Mouse (Mus musculus) hindlimb bud, embryonic 11.5 days (tissue): ENCODE measurements at regions not wholly inside any gene's neighbourhood (a gene's known extent, or its start where the extent isn't known, plus 50 kb on each side); places are given as distances from the start of the nearest gene placed in this dataset.

ENCODE experiments used
- DNase-seq: peaks from one replicate; pipeline ENCODE4 v3.0.0-alpha.2; 2012; ENCODE audit warnings: low read depth, low spot score; ENCODE audit errors: extremely low spot score

DNA sequence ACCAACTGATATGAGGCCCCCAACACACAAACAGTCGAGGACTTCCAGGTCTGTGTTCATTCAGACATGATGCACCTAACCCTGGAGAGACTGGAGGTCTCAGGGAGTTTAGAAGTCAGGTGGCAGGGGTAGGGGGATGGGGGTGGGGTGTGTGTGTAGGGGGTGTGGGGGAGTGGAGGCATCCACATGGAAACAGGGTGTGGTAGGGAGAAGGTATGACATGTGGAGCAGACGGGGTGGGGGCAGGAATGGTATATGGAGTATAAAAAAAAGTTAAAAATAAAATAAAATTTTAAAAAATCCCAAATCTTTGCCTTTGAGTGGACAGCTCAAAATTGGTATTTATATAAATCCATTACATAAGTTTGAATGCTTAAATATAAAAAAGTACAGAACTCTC lies 282.3 kb downstream of the Isl1 start:
- no peak for DNase-seq

GRCm38 (mm10) chr13:116017886-116018285 lies 291.6 kb downstream of the Isl1 start:
- DNase-seq, result no peak

DNA sequence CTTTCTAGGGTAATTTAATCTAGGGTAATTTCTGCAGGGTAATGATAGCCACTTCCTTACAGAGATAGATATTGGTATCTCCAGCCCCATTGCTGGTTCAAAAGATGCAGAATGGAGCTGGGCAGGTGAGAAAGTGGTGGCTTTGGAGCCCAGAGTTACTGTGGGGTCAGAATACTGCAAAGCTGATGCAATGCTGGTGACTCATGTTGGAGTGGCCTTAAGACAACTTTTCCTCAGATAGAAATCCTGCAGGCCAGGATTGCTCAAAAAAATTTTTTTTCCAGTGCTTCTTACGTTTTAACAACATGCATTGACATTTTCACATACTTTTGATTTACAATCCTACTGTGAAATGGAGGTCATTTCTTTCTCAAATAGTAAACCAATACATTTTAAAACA lies 305.8 kb downstream of the Isl1 start:
- no peak for DNase-seq

DNA sequence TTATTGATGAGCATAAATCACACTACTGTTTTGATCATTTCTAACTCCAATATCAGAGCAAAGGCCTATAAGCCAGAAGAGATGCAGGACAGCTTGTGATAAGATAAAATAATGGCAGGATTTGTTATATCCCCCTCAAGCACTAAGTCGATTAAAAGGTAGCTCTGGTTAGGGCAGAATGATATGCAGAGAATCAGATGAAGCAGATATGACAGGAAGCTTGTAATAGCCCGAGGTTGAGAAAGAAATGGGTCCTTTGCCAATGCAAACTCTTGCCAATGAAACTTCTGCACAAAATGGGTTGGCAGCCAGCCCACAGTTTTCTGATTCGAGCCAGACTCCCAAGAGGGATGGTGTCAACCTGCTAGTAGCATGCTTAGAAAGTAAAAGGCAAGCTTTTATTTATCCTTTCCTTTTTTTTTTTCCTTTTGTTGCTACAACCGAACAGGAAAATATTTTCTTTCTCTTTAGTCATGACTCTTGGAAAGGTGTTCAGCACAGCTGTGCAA lies 307.0 kb downstream of the Isl1 start:
- DNase-seq, result no peak

DNA sequence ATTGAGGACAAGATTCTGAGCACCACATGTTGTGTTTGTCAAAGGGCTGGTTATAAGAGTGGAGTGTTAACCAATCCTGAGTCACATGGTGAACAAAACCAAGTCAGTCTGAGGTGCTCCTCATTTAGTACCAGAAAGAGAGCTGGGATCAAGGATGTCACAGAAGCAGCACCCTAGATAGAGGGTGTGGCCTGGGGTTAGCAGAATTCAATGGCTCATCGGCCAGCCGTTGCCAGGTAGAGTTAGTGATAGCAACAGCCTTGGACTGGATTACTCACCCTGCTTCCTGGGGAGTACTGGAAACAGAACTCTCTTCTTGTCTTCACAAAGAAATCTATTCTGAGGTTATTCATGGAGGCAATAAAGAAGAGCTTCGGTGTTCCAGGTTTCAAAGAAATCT lies 318.9 kb downstream of the Isl1 start:
- DNase-seq, result no peak

DNA sequence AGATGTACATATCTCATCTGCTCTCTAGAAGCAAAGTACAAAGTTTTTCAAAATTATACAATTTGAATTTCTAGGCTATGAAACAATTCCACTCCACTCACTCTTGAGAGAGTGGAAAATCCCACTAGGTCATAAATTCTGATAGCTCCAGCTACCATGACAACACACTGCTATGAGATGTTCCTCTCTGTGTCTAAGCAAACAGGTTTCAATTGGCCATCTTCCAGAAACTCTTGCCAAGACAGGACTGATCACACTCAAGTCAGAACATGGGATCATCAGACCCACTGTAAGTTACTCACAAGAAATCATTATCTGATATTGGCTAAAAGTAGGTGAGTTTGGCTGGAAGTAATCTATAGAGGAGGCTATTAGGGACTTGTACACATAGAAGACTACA lies 320.4 kb downstream of the Isl1 start:
- no peak for DNase-seq

DNA sequence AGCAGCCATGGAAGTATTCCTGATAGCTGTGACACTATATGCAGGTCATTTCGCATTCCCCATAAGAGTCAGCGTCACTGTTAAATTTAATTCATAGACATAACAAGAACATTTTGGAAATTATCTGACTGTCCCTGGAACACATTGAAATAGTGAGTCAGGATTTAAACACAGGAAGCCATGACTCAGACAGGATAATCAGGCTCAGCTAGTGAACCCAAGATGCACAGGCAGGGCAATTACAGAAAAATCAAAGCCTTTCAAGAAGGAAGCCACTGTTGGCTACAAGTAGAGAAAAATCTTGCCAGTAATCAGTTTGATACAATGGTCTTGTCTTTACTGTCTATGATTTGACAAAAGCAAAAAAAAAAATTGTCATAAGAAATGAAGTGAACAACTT lies 323.2 kb downstream of the Isl1 start:
- no peak for DNase-seq

DNA sequence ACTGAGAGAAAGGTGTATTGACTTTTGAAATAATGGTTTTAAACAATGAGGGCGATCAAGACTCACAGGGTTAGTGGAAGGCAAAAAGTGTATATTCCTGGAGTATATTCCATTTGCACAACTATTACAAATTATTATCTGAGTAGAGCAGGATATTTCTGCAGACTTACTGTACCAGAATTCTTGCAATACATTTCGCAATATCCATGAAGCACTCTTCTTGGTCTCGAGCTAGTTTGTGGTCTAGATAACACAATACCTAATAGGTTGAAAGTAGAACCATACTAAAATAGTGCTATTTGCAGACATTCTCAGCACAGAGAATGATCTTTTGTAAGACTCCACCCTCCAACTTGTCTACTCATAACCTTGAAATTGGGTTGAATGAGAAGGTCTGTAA lies 323.8 kb downstream of the Isl1 start:
- no peak for DNase-seq

- DNase-seq, result no peak
Observed at GRCm38 (mm10) chr13:115977890-115978203, 331.6 kb downstream of the Isl1 start.

- no peak for DNase-seq
Observed at GRCm38 (mm10) chr13:115977118-115977889, 332.2 kb downstream of the Isl1 start.
